Mouse (Mus musculus): ENCODE data around the gene 0610037L13Rik. TPM values are rescaled to one million over a fixed set of nuclear protein-coding genes. Genes with fewer than 3 reads are reported as not detected.
A peak's percentile ranks its signal among the peaks of the same experiment; 100 is the strongest.

Gene 0610037L13Rik
- total and polyA plus RNA-seq, 3 experiments: 35.5 to 65.0 TPM; not detected in 1

DNA sequence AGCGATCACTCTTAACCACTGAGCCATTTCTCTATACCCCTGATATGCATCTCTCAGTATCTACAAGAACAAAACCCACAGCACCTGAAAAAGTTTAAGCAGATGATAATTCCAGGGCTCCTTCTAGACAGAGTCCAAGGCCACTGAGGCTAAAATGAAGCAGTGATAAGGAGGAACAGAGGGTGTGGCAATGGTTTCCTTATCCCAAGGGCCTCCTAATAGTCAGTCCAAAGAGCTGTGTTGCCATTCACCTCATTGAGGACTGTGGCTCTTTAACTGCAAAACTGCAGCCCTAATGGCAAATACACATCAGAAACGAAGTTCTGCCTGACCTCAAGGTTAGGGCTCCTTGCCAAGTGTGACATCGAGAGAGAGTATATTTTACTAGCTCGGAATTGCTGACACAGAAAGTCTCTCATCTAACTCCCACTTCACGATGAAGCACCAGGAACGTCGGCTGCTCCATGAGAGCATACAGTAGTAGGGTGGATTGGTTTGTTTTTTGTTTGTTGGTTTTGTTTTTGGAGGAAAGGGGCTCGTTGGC is 31.6 kb downstream of the 0610037L13Rik start:
- peak; percentile 58 for DNase-seq (ENCODE audit: low read depth, low spot score)
- no peak for TF ChIP-seq ZC3H11A (IDR thresholded peaks at IDR 0.05; ENCODE audit: low read depth, low read length)
- TF ChIP-seq POLR2AphosphoS5 (IDR thresholded peaks at IDR 0.05; ENCODE audit: borderline replicate concordance, low read depth, low read length): no peak
- no peak for TF ChIP-seq KAT2A (conservative IDR thresholded peaks at IDR 0.05; ENCODE audit: low read depth, low read length)
- TF ChIP-seq GATA1 (IDR thresholded peaks at IDR 0.05; ENCODE audit: low read depth, low read length): no peak; the same call in 1 of the 2 replicates
- no peak for TF ChIP-seq JUND (IDR thresholded peaks at IDR 0.05; ENCODE audit: low read depth, low read length)
- no peak for TF ChIP-seq GABPA (IDR thresholded peaks at IDR 0.05; ENCODE audit: low read depth, low read length)
- TF ChIP-seq TCF12 (IDR thresholded peaks at IDR 0.05; ENCODE audit: low read depth, low read length): 0 out of 2 replicates have a peak, but pooled peaks have one; percentile 16
- TF ChIP-seq POLR2AphosphoS2 (IDR thresholded peaks at IDR 0.05; ENCODE audit: low read length): no peak
- no peak for TF ChIP-seq CTCF (IDR thresholded peaks at IDR 0.05 in 2 of 3, conservative IDR thresholded peaks at IDR 0.05 in 1 of 3; ENCODE audit: control insufficient read depth in 1 of 3, insufficient read depth in 1 of 3, low read depth in 2 of 3, low read length in 3 of 3, poor library complexity in 1 of 3, severe bottlenecking in 1 of 3)
- TF ChIP-seq POLR2A (IDR thresholded peaks at IDR 0.05; ENCODE audit: control insufficient read depth in 1 of 2, insufficient read depth in 1 of 2, low read depth in 1 of 2, low read length in 2 of 2, poor library complexity in 1 of 2): no peak
- TF ChIP-seq HCFC1 (IDR thresholded peaks at IDR 0.05; ENCODE audit: low read depth, low read length): no peak
- TF ChIP-seq RCOR1 (IDR thresholded peaks at IDR 0.05; ENCODE audit: low read depth, low read length): no peak
- TF ChIP-seq USF2 (IDR thresholded peaks at IDR 0.05; ENCODE audit: borderline replicate concordance in 1 of 2, insufficient read depth in 1 of 2, low read depth in 1 of 2, low read length in 2 of 2): no peak
- TF ChIP-seq EP300 (IDR thresholded peaks at IDR 0.05; ENCODE audit: low read depth in 1 of 2, low read length in 2 of 2): peak in 1 of 2 experiments; percentile 11; a peak in 1 of 4 replicates
- no peak for TF ChIP-seq MXI1 (IDR thresholded peaks at IDR 0.05; ENCODE audit: low read depth, low read length)
- TF ChIP-seq MAFK (IDR thresholded peaks at IDR 0.05; ENCODE audit: borderline replicate concordance, low read depth, low read length): no peak; the same call in 1 of the 2 replicates
- peaks cover 0 to 37% of the 10 kb centered on the region in 2 experiments; a peak in 2 of 4 replicates for H3K36me3 ChIP-seq (ENCODE audit: control insufficient read depth in 1 of 2, insufficient read depth in 2 of 2, low read length in 2 of 2)
- H3K27ac ChIP-seq (ENCODE audit: control insufficient read depth, low read depth, low read length): no peak overlapping the region
- H3K9ac ChIP-seq (ENCODE audit: control insufficient read depth, low read depth, low read length, poor library complexity, severe bottlenecking): no peak overlapping the region
- H3K27me3 ChIP-seq (ENCODE audit: control insufficient read depth in 1 of 2, insufficient read depth in 2 of 2, low read length in 2 of 2): no peaks in the 10 kb centered on the region
- peaks cover 27 to 28% of the 10 kb centered on the region in 2 experiments for H3K4me1 ChIP-seq (ENCODE audit: control insufficient read depth in 1 of 2, insufficient read depth in 2 of 2, low read length in 2 of 2)
- no peaks in the 10 kb centered on the region for H3K9me3 ChIP-seq (replicated peaks; ENCODE audit: insufficient read depth, low read length)
- peaks cover 3% of the 10 kb centered on the region; the same call in 1 of the 2 replicates for H3K79me2 ChIP-seq (ENCODE audit: control insufficient read depth, insufficient read depth, low read length, poor library complexity)
- no peak overlapping the region for H3K4me3 ChIP-seq (ENCODE audit: control insufficient read depth in 1 of 2, insufficient read depth in 1 of 2, low read depth in 2 of 2, low read length in 2 of 2)

DNA sequence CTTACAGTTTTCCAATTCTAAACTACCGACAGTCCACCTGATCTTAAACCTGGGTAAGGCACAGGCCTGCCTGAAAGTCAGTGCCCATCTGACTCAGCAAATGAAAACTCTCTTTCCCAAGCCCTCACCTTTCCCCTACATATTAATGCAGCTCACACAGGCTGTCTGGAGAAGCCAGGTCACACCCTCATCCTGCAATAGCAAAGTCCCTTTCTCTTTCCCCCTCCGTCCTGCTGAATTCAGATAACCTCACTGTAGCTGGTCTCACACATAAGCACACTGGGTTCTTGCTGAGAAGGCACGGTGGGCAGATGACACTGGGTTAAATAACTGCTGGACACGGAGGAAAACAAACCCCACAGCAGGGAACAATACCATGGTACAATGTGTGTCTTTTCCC is 32.3 kb downstream of the 0610037L13Rik start:
- H3K4me3 ChIP-seq (ENCODE audit: control insufficient read depth in 1 of 2, insufficient read depth in 1 of 2, low read depth in 2 of 2, low read length in 2 of 2): no peak overlapping the region
- no peak for TF ChIP-seq CHD1 (IDR thresholded peaks at IDR 0.05; ENCODE audit: low read depth, low read length)
- no peak for TF ChIP-seq EP300 (IDR thresholded peaks at IDR 0.05; ENCODE audit: low read depth in 1 of 2, low read length in 2 of 2)
- TF ChIP-seq SIN3A (IDR thresholded peaks at IDR 0.05; ENCODE audit: low read length): no peak
- TF ChIP-seq SMC3 (IDR thresholded peaks at IDR 0.05; ENCODE audit: low read depth, low read length): no peak
- TF ChIP-seq RCOR1 (IDR thresholded peaks at IDR 0.05; ENCODE audit: low read depth, low read length): no peak
- TF ChIP-seq TBP (IDR thresholded peaks at IDR 0.05; ENCODE audit: low read depth, low read length): no peak
- no peak for TF ChIP-seq GABPA (IDR thresholded peaks at IDR 0.05; ENCODE audit: low read depth, low read length)
- TF ChIP-seq MYB (IDR thresholded peaks at IDR 0.05; ENCODE audit: low read depth, low read length): no peak
- TF ChIP-seq BHLHE40 (IDR thresholded peaks at IDR 0.05; ENCODE audit: borderline replicate concordance, low read depth, low read length): no peak
- TF ChIP-seq POLR2AphosphoS2 (IDR thresholded peaks at IDR 0.05; ENCODE audit: low read length): no peak
- no peak for TF ChIP-seq MAFK (IDR thresholded peaks at IDR 0.05; ENCODE audit: borderline replicate concordance, low read depth, low read length)
- no peak for TF ChIP-seq KAT2A (conservative IDR thresholded peaks at IDR 0.05; ENCODE audit: low read depth, low read length)
- TF ChIP-seq MEF2A (IDR thresholded peaks at IDR 0.05; ENCODE audit: extremely low read depth, insufficient replicate concordance, low read depth, low read length, poor library complexity, severe bottlenecking): no peak
- H3K36me3 ChIP-seq (ENCODE audit: control insufficient read depth in 1 of 2, insufficient read depth in 2 of 2, low read length in 2 of 2): peaks cover 0 to 31% of the 10 kb centered on the region in 2 experiments; a peak in 2 of 4 replicates
- no peak for DNase-seq (ENCODE audit: low read depth, low spot score)
- no peak overlapping the region for H3K27ac ChIP-seq (ENCODE audit: control insufficient read depth, low read depth, low read length)
- H3K9me3 ChIP-seq (replicated peaks; ENCODE audit: insufficient read depth, low read length): no peaks in the 10 kb centered on the region
- H3K4me1 ChIP-seq (ENCODE audit: control insufficient read depth in 1 of 2, insufficient read depth in 2 of 2, low read length in 2 of 2): peaks cover 23 to 25% of the 10 kb centered on the region in 2 experiments
- H3K27me3 ChIP-seq (ENCODE audit: control insufficient read depth in 1 of 2, insufficient read depth in 2 of 2, low read length in 2 of 2): no peaks in the 10 kb centered on the region
- H3K79me2 ChIP-seq (ENCODE audit: control insufficient read depth, insufficient read depth, low read length, poor library complexity): peaks cover 3% of the 10 kb centered on the region; the same call in 1 of the 2 replicates
- no peak overlapping the region for H3K9ac ChIP-seq (ENCODE audit: control insufficient read depth, low read depth, low read length, poor library complexity, severe bottlenecking)
